Mouse (Mus musculus) thymus, postnatal 36 days (tissue): Measurements from ENCODE around the gene Tunar.

ENCODE experiments used
- DNase-seq, 2 experiments: peaks; one replicate each; pipeline ENCODE4 v3.0.0; 2022; ENCODE audit warnings: mixed read lengths in 2 of 2

Tunar gene

GRCm38 (mm10) chr12:105333570-105333969 lies at the start of gene Tunar:
Gene Tunar (plus strand): TSS chr12:105333870.
- DNase-seq = no peak

GRCm38 (mm10) chr12:105312571-105313035 lies 21.1 kb upstream of the Tunar start:
- DNase-seq = no peak

- DNase-seq = no peak
Measured at GRCm38 (mm10) chr12:105314328-105314727, 19.3 kb upstream of the Tunar start.

GRCm38 (mm10) chr12:105322160-105322559 lies 11.5 kb upstream of the Tunar start:
- DNase-seq = no peak

GRCm38 (mm10) chr12:105327051-105327450 lies 6.6 kb upstream of the Tunar start:
- DNase-seq = no peak

- DNase-seq = no peak
Measured at GRCm38 (mm10) chr12:105328396-105328795, 5.3 kb upstream of the Tunar start.

- no peak for DNase-seq
Measured at GRCm38 (mm10) chr12:105336094-105336420, 2.4 kb downstream of the Tunar start.

- no peak for DNase-seq
Measured at GRCm38 (mm10) chr12:105336421-105337289, 3.0 kb downstream of the Tunar start.

- no peak for DNase-seq
Measured at GRCm38 (mm10) chr12:105337290-105338005, 3.8 kb downstream of the Tunar start.

GRCm38 (mm10) chr12:105338256-105338977 lies 4.7 kb downstream of the Tunar start:
- DNase-seq = no peak

- no peak for DNase-seq
Measured at GRCm38 (mm10) chr12:105341523-105341922, 7.9 kb downstream of the Tunar start.

- DNase-seq = no peak
Measured at GRCm38 (mm10) chr12:105344460-105344859, 10.8 kb downstream of the Tunar start.

- no peak for DNase-seq
Measured at GRCm38 (mm10) chr12:105346861-105347260, 13.2 kb downstream of the Tunar start.

- DNase-seq = no peak
Measured at GRCm38 (mm10) chr12:105347261-105347660, 13.6 kb downstream of the Tunar start.

GRCm38 (mm10) chr12:105354266-105354665 lies 20.6 kb downstream of the Tunar start:
- DNase-seq = no peak

GRCm38 (mm10) chr12:105354772-105355171 lies 21.1 kb downstream of the Tunar start:
- no peak for DNase-seq

- no peak for DNase-seq
Measured at GRCm38 (mm10) chr12:105356781-105357180, 23.1 kb downstream of the Tunar start.

GRCm38 (mm10) chr12:105363648-105364047 lies 30.0 kb downstream of the Tunar start:
- no peak for DNase-seq

- DNase-seq = no peak
Measured at GRCm38 (mm10) chr12:105374564-105374963, 40.9 kb downstream of the Tunar start.

GRCm38 (mm10) chr12:105376976-105377375 lies 43.3 kb downstream of the Tunar start:
- DNase-seq = no peak

- DNase-seq = no peak
Measured at GRCm38 (mm10) chr12:105382733-105383132, 49.1 kb downstream of the Tunar start.

GRCm38 (mm10) chr12:105394671-105395070 lies 61.0 kb downstream of the Tunar start:
- no peak for DNase-seq

- no peak for DNase-seq
Measured at GRCm38 (mm10) chr12:105398172-105398571, 64.5 kb downstream of the Tunar start.
